Mouse (Mus musculus): ENCODE data around the gene Pjvk. TPM values are rescaled to one million over a fixed set of nuclear protein-coding genes. Genes with fewer than 3 reads are reported as not detected.

The Pjvk gene
- polyA plus RNA-seq, 1 experiment from 2014 or later = 0.76 TPM

DNA sequence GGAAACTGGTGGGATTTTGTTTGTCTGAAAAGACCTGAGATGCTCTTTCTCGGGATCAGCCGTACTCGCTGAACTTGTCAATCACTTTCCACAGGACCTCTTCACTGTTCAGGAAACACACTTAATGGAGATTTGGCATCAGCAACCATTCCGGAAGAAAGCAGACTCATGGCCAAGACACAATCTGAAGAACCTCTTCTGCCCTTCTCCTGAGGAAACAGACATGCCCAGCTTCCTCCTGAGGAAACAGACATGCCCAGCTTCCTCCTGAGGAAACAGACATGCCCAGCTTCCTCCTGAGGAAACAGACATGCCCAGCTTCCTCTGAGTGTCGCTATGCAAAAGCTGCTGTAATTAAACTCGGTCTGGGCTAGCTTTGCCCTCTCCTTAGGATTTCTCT lies 47.0 kb downstream of the Pjvk start:
- no peaks in the 10 kb centered on the region for H3K27me3 ChIP-seq (ENCODE audit: poor library complexity, severe bottlenecking)
- no peak for DNase-seq (ENCODE audit: extremely low spot score, low spot score)
- H3K4me3 ChIP-seq = no peak overlapping the region
- H3K27ac ChIP-seq = no peak overlapping the region
- no peaks in the 10 kb centered on the region for H3K9me3 ChIP-seq
- peaks cover 4% of the 10 kb centered on the region; the same call in 1 of the 2 replicates for H3K4me1 ChIP-seq
- peaks cover 88% of the 10 kb centered on the region for H3K36me3 ChIP-seq (replicated peaks)
- WGBS = 92% methylated on average over 6 of the region's 6 CpGs

DNA sequence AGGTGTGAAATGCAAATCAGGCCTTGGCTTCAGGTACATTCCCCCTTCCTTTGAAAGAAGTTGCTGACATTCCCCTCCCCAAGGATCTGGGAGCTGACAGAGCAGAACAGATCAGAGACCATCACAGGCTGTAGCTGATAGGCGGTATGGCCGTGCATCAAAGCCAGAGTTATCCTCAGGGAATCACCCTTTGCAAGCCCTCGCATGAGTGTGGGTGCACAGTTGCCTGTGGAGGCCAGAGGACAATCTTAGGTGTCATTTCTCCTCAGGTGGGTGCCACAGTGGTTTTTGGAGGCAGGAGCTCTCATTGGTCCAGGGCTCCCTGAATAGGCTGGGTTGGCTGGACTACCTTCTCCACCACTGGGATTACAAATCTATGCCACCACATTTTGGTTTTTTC lies 53.9 kb downstream of the Pjvk start:
- no peak overlapping the region for H3K4me3 ChIP-seq
- peaks cover 4% of the 10 kb centered on the region; the same call in 1 of the 2 replicates for H3K4me1 ChIP-seq
- no peak for DNase-seq (ENCODE audit: extremely low spot score, low spot score)
- H3K9me3 ChIP-seq = no peaks in the 10 kb centered on the region
- H3K27ac ChIP-seq = no peak overlapping the region
- WGBS = 90% methylated on average over 3 of the region's 3 CpGs
- H3K27me3 ChIP-seq (ENCODE audit: poor library complexity, severe bottlenecking) = no peaks in the 10 kb centered on the region
- H3K36me3 ChIP-seq (replicated peaks) = peaks cover 33% of the 10 kb centered on the region

DNA sequence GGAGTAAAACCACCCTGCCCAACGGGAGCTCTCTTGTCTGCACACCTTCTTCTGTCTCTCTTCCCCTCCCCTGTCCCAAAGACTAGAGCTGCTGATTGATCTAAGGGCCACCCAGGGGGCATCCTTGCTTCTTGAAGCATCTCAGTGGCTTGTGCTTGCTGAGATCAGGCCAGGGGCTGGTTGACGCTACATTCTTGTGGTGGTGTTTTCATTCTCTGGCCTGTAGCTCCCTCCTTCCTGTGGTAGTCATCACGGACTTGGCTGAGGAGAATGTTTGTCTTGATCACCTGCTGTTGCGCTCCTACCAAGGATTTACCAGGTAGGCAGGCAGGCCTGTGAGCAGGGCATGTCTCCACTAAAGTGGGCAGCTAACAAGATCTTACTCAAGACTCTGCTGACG lies 54.5 kb downstream of the Pjvk start:
- Histone ChIP-seq H3K4me3 (no peak overlapping the region), H3K36me3 (replicated peaks) (peaks cover 27% of the 10 kb centered on the region), H3K27me3 (ENCODE audit: poor library complexity, severe bottlenecking) (no peaks in the 10 kb centered on the region), H3K27ac (no peak overlapping the region), H3K9me3 (no peaks in the 10 kb centered on the region), H3K4me1 (peaks cover 4% of the 10 kb centered on the region; the same call in 1 of the 2 replicates)
- WGBS = 88% methylated on average over 5 of the region's 5 CpGs
- DNase-seq (ENCODE audit: extremely low spot score, low spot score) = no peak

DNA sequence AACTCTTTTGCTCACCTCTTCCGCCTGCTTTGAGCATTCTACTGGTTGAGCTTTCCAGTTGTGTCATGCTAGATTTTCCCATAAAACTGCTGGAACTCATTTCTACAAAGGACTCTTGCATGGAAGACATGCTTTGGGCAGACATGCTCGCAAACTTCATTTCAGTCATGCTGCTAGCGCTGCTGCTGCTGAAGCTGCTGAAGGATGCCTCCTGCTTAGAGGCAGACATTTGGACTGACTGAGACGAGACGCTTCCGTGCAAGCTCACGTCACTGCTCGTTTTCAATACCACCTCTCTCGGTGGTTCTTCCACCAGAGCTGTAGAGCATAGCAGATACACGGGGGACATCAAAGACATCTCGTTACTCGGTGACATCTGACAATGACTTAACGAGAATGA lies 57.4 kb downstream of the Pjvk start:
- Histone ChIP-seq H3K9me3 (peaks cover 15% of the 10 kb centered on the region), H3K36me3 (replicated peaks) (peaks cover 23% of the 10 kb centered on the region), H3K4me1 (no peaks in the 10 kb centered on the region), H3K27ac (no peak overlapping the region), H3K27me3 (ENCODE audit: poor library complexity, severe bottlenecking) (no peaks in the 10 kb centered on the region), H3K4me3 (no peak overlapping the region)
- 93% methylated on average over 13 of the region's 13 CpGs for WGBS
- no peak for DNase-seq (ENCODE audit: extremely low spot score, low spot score)

Other genes with a start within 250 kb of the Pjvk start
- gene Osbpl6, start 242.0 kb upstream of the Pjvk start, polyA plus RNA-seq (2016; fragmentation: Nextera tagmentation; extraction: Ambion mirVana) = 10.4 and 11.5 TPM in 2 replicates
- 74.9 and 79.6 TPM in 2 replicates for gene Prkra, start 461 bp upstream of the Pjvk start, polyA plus RNA-seq (2016; fragmentation: Nextera tagmentation; extraction: Ambion mirVana)
- 11.9 and 12.2 TPM in 2 replicates for gene Fkbp7, start 24.6 kb downstream of the Pjvk start, polyA plus RNA-seq (2016; fragmentation: Nextera tagmentation; extraction: Ambion mirVana)
- 5.6 and 6.2 TPM in 2 replicates for gene Plekha3, start 26.8 kb downstream of the Pjvk start, polyA plus RNA-seq (2016; fragmentation: Nextera tagmentation; extraction: Ambion mirVana)